Mouse (Mus musculus): ENCODE results near the gene Olfr1174-ps. TPM values are rescaled to one million over a fixed set of nuclear protein-coding genes. Genes with fewer than 3 reads are reported as not detected.

The Olfr1174-ps gene
- not detected in 2 replicates for polyA plus RNA-seq (2014; fragmentation: Nextera tagmentation; extraction: Ambion mirVana)

DNA sequence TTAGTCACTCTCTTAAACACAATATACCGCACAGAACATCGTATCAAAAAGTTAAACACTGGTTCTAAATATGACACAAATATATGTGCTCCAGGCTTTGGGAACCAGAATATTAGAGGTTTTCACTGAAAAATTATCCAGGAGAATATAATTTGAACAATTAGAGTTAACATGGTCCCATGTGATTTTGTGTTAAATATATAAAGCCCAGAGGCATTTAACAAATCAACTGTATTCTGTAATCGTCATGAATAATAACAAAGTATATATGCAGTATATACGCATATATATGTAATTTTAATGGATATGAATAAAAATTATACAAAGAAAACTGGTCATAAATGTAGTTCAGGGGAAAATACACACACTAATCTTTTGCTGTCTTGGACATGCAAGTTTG, at the start of gene Olfr1174-ps:
TSS of gene Olfr1174-ps (minus strand) at position 101 of the 400 bp plus-strand sequence.
- Histone ChIP-seq H3K9ac (ENCODE audit: low read length) (no peak within 1 kb of the TSS), H3K4me3 (ENCODE audit: low read depth, low read length) (no peak within 1 kb of the TSS), H3K27me3 (ENCODE audit: control insufficient read depth, insufficient read depth, low read length) (no peaks in the 10 kb centered on the region), H3K4me1 (ENCODE audit: control insufficient read depth, insufficient read depth, low read length) (no peaks in the 10 kb centered on the region), H3K36me3 (ENCODE audit: control insufficient read depth, insufficient read depth, low read length) (no peaks in the 10 kb centered on the region), H3K27ac (replicated peaks; ENCODE audit: low read depth, low read length) (no peak within 1 kb of the TSS), H3K9me3 (ENCODE audit: control insufficient read depth, low read length) (no peaks in the 10 kb centered on the region), H3K4me2 (ENCODE audit: low read depth, severe bottlenecking) (no peak within 1 kb of the TSS)
- WGBS, result 91% methylated on average over 4 of the region's 4 CpGs
- ATAC-seq (ENCODE audit: insufficient number of reproducible peaks, low FRiP score, low TSS enrichment, low read depth) (no peak), DNase-seq (ENCODE audit: low spot score) (no peak)

DNA sequence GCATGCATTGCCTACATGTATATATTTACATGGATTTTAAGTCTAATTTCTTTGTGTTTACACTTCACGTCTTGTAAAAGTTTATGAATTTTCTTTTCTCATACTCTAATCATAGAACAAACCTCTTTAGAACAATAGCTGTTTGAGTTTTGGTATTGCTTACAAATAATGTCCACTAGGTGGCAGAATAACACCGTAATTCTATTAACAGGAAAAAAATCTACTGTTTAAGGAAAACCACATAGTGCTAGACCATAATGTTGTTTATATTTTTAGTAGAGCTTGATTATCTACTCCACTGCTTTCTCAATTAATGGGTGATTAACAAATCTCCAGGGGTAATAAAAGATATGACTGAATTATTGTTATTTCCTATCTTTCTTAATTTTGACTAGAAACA, 41.4 kb upstream of the Olfr1174-ps start:
- Histone ChIP-seq H3K27me3 (ENCODE audit: control insufficient read depth, insufficient read depth, low read length) (no peaks in the 10 kb centered on the region), H3K9ac (ENCODE audit: low read length) (no peak overlapping the region), H3K4me3 (ENCODE audit: low read depth, low read length) (no peak overlapping the region), H3K9me3 (ENCODE audit: control insufficient read depth, low read length) (no peaks in the 10 kb centered on the region), H3K36me3 (ENCODE audit: control insufficient read depth, insufficient read depth, low read length) (no peaks in the 10 kb centered on the region), H3K27ac (replicated peaks; ENCODE audit: low read depth, low read length) (no peak overlapping the region), H3K4me1 (ENCODE audit: control insufficient read depth, insufficient read depth, low read length) (no peaks in the 10 kb centered on the region), H3K4me2 (ENCODE audit: low read depth, severe bottlenecking) (no peak overlapping the region)
- ATAC-seq (ENCODE audit: insufficient number of reproducible peaks, low FRiP score, low TSS enrichment, low read depth), result no peak
- WGBS, result 4% methylated on average over 2 of the region's 2 CpGs
- DNase-seq (ENCODE audit: low spot score), result no peak

DNA sequence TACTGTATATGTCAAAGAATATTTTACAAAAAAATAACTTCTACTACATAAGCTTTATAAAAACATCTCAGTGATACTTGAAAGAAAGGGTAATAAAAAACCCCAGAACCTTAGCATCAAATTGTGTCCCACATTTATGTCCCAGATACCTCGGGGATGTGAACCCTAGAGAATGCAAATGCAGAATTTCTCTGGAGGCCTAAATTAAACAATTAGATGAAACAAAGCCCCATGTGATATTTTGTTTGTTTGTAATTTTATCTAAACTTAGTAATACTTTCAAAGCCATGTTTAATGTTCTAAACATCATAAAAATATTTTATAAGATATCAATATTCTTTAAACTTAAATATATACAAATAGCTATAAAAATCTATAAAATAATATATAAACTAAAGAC, 31.5 kb upstream of the Olfr1174-ps start, which contains the start of gene Olfr1177-ps:
TSS of gene Olfr1177-ps (minus strand) at position 101 of the 400 bp plus-strand sequence.
- H3K36me3 ChIP-seq (ENCODE audit: control insufficient read depth, insufficient read depth, low read length), result no peaks in the 10 kb centered on the region
- no peaks in the 10 kb centered on the region for H3K27me3 ChIP-seq (ENCODE audit: control insufficient read depth, insufficient read depth, low read length)
- no peaks in the 10 kb centered on the region for H3K9me3 ChIP-seq (ENCODE audit: control insufficient read depth, low read length)
- ATAC-seq (ENCODE audit: insufficient number of reproducible peaks, low FRiP score, low TSS enrichment, low read depth) (no peak), DNase-seq (ENCODE audit: low spot score) (no peak)
- H3K4me1 ChIP-seq (ENCODE audit: control insufficient read depth, insufficient read depth, low read length), result no peaks in the 10 kb centered on the region
- no peak within 1 kb of the TSS for H3K9ac ChIP-seq (ENCODE audit: low read length)
- H3K4me2 ChIP-seq (ENCODE audit: low read depth, severe bottlenecking), result no peak within 1 kb of the TSS
- H3K4me3 ChIP-seq (ENCODE audit: low read depth, low read length), result no peak within 1 kb of the TSS
- WGBS, result 81% methylated on average over 1 of the region's 1 CpGs
- no peak within 1 kb of the TSS for H3K27ac ChIP-seq (replicated peaks; ENCODE audit: low read depth, low read length)

DNA sequence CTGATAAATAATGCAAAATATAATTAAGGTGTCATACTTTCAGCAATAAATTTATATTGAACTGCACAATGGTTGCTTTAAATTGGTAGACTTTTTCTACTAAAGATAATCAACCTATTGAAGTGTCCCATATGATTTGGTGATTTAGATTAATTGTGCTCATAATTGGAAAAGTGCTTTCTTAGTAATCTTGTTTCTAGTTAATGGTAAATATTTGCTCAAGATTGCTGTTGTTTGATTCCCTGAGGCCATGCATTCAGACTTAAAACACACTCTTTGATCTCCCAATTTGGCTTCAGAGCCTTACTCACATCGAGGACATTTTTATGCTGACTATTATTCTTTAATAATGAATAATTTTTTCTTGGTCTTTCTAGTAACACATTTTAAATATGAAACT, 21.5 kb upstream of the Olfr1174-ps start, which contains the start of gene Olfr1176:
TSS of gene Olfr1176 (plus strand) at position 301 of the 400 bp plus-strand sequence.
- Histone ChIP-seq H3K4me1 (ENCODE audit: control insufficient read depth, insufficient read depth, low read length) (no peaks in the 10 kb centered on the region), H3K36me3 (ENCODE audit: control insufficient read depth, insufficient read depth, low read length) (no peaks in the 10 kb centered on the region), H3K4me3 (ENCODE audit: low read depth, low read length) (no peak within 1 kb of the TSS), H3K27me3 (ENCODE audit: control insufficient read depth, insufficient read depth, low read length) (no peaks in the 10 kb centered on the region), H3K27ac (replicated peaks; ENCODE audit: low read depth, low read length) (no peak within 1 kb of the TSS), H3K9ac (ENCODE audit: low read length) (no peak within 1 kb of the TSS), H3K9me3 (ENCODE audit: control insufficient read depth, low read length) (no peaks in the 10 kb centered on the region), H3K4me2 (ENCODE audit: low read depth, severe bottlenecking) (no peak within 1 kb of the TSS)
- no peak for ATAC-seq (ENCODE audit: insufficient number of reproducible peaks, low FRiP score, low TSS enrichment, low read depth)
- DNase-seq (ENCODE audit: low spot score), result no peak
- 79% methylated on average over 1 of the region's 1 CpGs for WGBS

DNA sequence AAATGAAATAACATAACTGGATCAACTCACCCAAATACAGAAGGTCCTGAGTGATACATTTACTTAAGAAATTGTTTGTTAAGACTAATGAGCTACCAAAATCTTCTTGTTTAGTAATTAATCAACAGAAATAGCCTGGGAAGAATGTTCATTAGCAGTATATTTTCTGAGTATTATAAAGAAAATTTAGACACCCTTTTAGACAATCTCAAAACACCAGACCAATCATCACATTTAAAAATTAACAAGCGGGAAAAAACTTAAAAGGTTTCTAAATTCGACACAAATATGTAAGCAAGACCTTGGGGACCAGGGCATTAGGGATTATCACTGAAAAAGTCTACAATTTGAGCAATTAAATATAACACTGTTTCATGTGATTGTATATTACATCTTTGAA, 12.2 kb upstream of the Olfr1174-ps start, which contains the start of gene Olfr1175-ps:
TSS of gene Olfr1175-ps (minus strand) at position 101 of the 400 bp plus-strand sequence.
- Histone ChIP-seq H3K9me3 (ENCODE audit: control insufficient read depth, low read length) (no peaks in the 10 kb centered on the region), H3K27me3 (ENCODE audit: control insufficient read depth, insufficient read depth, low read length) (no peaks in the 10 kb centered on the region), H3K9ac (ENCODE audit: low read length) (no peak within 1 kb of the TSS), H3K4me3 (ENCODE audit: low read depth, low read length) (no peak within 1 kb of the TSS), H3K27ac (replicated peaks; ENCODE audit: low read depth, low read length) (no peak within 1 kb of the TSS), H3K4me2 (ENCODE audit: low read depth, severe bottlenecking) (no peak within 1 kb of the TSS), H3K36me3 (ENCODE audit: control insufficient read depth, insufficient read depth, low read length) (no peaks in the 10 kb centered on the region), H3K4me1 (ENCODE audit: control insufficient read depth, insufficient read depth, low read length) (no peaks in the 10 kb centered on the region)
- 86% methylated on average over 2 of the region's 2 CpGs for WGBS
- ATAC-seq (ENCODE audit: insufficient number of reproducible peaks, low FRiP score, low TSS enrichment, low read depth) (no peak), DNase-seq (ENCODE audit: low spot score) (no peak)

DNA sequence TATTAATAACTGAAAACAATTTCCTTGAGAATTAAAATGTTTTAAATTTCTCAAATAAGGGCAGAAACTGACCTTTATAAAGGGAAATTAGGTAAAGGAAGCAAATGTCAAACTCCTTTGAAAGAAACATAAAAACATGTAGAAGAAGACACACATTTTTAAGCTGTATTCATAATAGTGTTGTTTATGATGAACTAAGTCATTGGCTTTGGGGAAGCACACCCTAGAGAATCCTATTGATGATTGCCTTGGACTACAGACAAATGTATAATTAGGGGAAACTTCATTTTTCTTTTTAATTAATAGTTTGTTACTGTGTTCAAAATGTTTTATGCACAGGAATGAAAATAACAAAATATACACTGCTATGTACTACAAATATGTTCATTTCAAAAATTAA, 35.2 kb downstream of the Olfr1174-ps start, which contains the start of gene Olfr1173:
TSS of gene Olfr1173 (minus strand) at position 101 of the 400 bp plus-strand sequence.
- H3K9ac ChIP-seq (ENCODE audit: low read length), result no peak within 1 kb of the TSS
- no peaks in the 10 kb centered on the region for H3K9me3 ChIP-seq (ENCODE audit: control insufficient read depth, low read length)
- H3K27me3 ChIP-seq (ENCODE audit: control insufficient read depth, insufficient read depth, low read length), result no peaks in the 10 kb centered on the region
- no peak within 1 kb of the TSS for H3K4me3 ChIP-seq (ENCODE audit: low read depth, low read length)
- H3K36me3 ChIP-seq (ENCODE audit: control insufficient read depth, insufficient read depth, low read length), result no peaks in the 10 kb centered on the region
- no peak for ATAC-seq (ENCODE audit: insufficient number of reproducible peaks, low FRiP score, low TSS enrichment, low read depth)
- no peak for DNase-seq (ENCODE audit: low spot score)
- H3K27ac ChIP-seq (replicated peaks; ENCODE audit: low read depth, low read length), result no peak within 1 kb of the TSS
- H3K4me2 ChIP-seq (ENCODE audit: low read depth, severe bottlenecking), result no peak within 1 kb of the TSS
- H3K4me1 ChIP-seq (ENCODE audit: control insufficient read depth, insufficient read depth, low read length), result no peaks in the 10 kb centered on the region

Other genes starting within 250 kb of the Olfr1174-ps start
- not detected in 2 replicates for gene Olfr1163, start 243.3 kb downstream of the Olfr1174-ps start, polyA plus RNA-seq (2014; fragmentation: Nextera tagmentation; extraction: Ambion mirVana)
- gene Olfr1164, start 221.2 kb downstream of the Olfr1174-ps start, polyA plus RNA-seq (2014; fragmentation: Nextera tagmentation; extraction: Ambion mirVana), result not detected in 2 replicates
- gene Olfr1166, start 186.9 kb downstream of the Olfr1174-ps start, polyA plus RNA-seq (2014; fragmentation: Nextera tagmentation; extraction: Ambion mirVana), result not detected in 2 replicates
- gene Olfr1167, start 159.9 kb downstream of the Olfr1174-ps start, polyA plus RNA-seq (2014; fragmentation: Nextera tagmentation; extraction: Ambion mirVana), result not detected in 2 replicates
- gene Olfr1168, start 133.3 kb downstream of the Olfr1174-ps start, polyA plus RNA-seq (2014; fragmentation: Nextera tagmentation; extraction: Ambion mirVana), result not detected in 2 replicates
- not detected in 2 replicates for gene Olfr1170, start 86.8 kb downstream of the Olfr1174-ps start, polyA plus RNA-seq (2014; fragmentation: Nextera tagmentation; extraction: Ambion mirVana)
- gene Olfr1173, start 35.3 kb downstream of the Olfr1174-ps start, polyA plus RNA-seq (2014; fragmentation: Nextera tagmentation; extraction: Ambion mirVana), result not detected in 2 replicates
- not detected in 2 replicates for gene Olfr1175-ps, start 12.1 kb upstream of the Olfr1174-ps start, polyA plus RNA-seq (2014; fragmentation: Nextera tagmentation; extraction: Ambion mirVana)
- gene Olfr1176, start 21.6 kb upstream of the Olfr1174-ps start, polyA plus RNA-seq (2014; fragmentation: Nextera tagmentation; extraction: Ambion mirVana), result not detected in 2 replicates
- gene Olfr1177-ps, start 31.4 kb upstream of the Olfr1174-ps start, polyA plus RNA-seq (2014; fragmentation: Nextera tagmentation; extraction: Ambion mirVana), result not detected in 2 replicates
- not detected in 2 replicates for gene Olfr1178, start 71.9 kb upstream of the Olfr1174-ps start, polyA plus RNA-seq (2014; fragmentation: Nextera tagmentation; extraction: Ambion mirVana)
- not detected in 2 replicates for gene Olfr1179, start 91.3 kb upstream of the Olfr1174-ps start, polyA plus RNA-seq (2014; fragmentation: Nextera tagmentation; extraction: Ambion mirVana)
- gene Olfr1180, start 104.0 kb upstream of the Olfr1174-ps start, polyA plus RNA-seq (2014; fragmentation: Nextera tagmentation; extraction: Ambion mirVana), result not detected in 2 replicates
- gene Olfr1181, start 111.0 kb upstream of the Olfr1174-ps start, polyA plus RNA-seq (2014; fragmentation: Nextera tagmentation; extraction: Ambion mirVana), result not detected in 2 replicates
- gene Gm13757, start 134.0 kb upstream of the Olfr1174-ps start, polyA plus RNA-seq (2014; fragmentation: Nextera tagmentation; extraction: Ambion mirVana), result not detected in 2 replicates
- gene Olfr1183, start 139.7 kb upstream of the Olfr1174-ps start, polyA plus RNA-seq (2014; fragmentation: Nextera tagmentation; extraction: Ambion mirVana), result not detected in 2 replicates
- gene Olfr1184, start 168.5 kb upstream of the Olfr1174-ps start, polyA plus RNA-seq (2014; fragmentation: Nextera tagmentation; extraction: Ambion mirVana), result not detected in 2 replicates
- gene Olfr1185-ps1, start 178.2 kb upstream of the Olfr1174-ps start, polyA plus RNA-seq (2014; fragmentation: Nextera tagmentation; extraction: Ambion mirVana), result not detected in 2 replicates
- gene Olfr1186, start 203.4 kb upstream of the Olfr1174-ps start, polyA plus RNA-seq (2014; fragmentation: Nextera tagmentation; extraction: Ambion mirVana), result not detected in 2 replicates
- gene Olfr1188, start 241.8 kb upstream of the Olfr1174-ps start, polyA plus RNA-seq (2014; fragmentation: Nextera tagmentation; extraction: Ambion mirVana), result not detected in 2 replicates

Data from limb, embryonic 11.5 days (tissue).